Mouse (Mus musculus): ENCODE results near the gene Mospd3. TPM values are rescaled to one million over a fixed set of nuclear protein-coding genes. Genes with fewer than 3 reads are reported as not detected.
A peak's percentile ranks its signal among the peaks of the same experiment; 100 is the strongest.

Mospd3 gene
- total RNA-seq, 1 experiment, result 12.9 TPM

DNA sequence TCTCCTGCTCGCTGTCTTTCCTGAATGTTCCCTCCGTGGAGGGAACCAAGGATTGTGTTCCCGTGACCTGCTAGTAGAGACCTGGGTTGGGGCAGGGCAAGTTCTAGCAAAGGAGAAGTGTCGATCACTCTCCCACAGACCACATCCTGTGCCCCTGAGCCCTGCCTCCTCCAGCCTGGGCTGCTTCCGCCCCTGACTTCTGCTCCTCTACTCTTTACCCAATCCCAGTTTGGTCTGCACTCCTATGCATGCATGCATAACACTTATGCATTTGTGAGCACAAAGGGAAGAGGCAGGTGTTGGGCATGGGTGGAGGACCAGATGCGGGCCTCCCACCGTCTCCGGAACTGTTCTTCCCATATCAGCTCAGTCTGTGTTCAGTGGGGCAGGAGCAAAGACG, 30.3 kb upstream of the Mospd3 start:
- TF ChIP-seq HCFC1 (IDR thresholded peaks at IDR 0.05; ENCODE audit: borderline replicate concordance, insufficient read depth, low read length) (no peak), CHD2 (IDR thresholded peaks at IDR 0.05; ENCODE audit: low read depth, low read length) (no peak), ZC3H11A (IDR thresholded peaks at IDR 0.05; ENCODE audit: borderline replicate concordance, low read depth, low read length) (no peak), MAFK (IDR thresholded peaks at IDR 0.05; ENCODE audit: insufficient read depth, low read depth, low read length) (no peak), ZNF384 (IDR thresholded peaks at IDR 0.05; ENCODE audit: low read depth, low read length) (no peak)
- in situ Hi-C loops (cut with MboI; ENCODE audit: low sequenced_read_pairs in 2 of 2, unreplicated experiment in 2 of 2), result no loop called here
- H3K9ac ChIP-seq (ENCODE audit: insufficient read depth, low read depth, low read length, poor library complexity, severe bottlenecking), result peak overlapping the region; percentile 95
- no peaks in the 10 kb centered on the region for H3K9me3 ChIP-seq (ENCODE audit: control insufficient read depth, insufficient read depth, low read depth, low read length)
- peaks cover 17% of the 10 kb centered on the region for H3K36me3 ChIP-seq (ENCODE audit: control insufficient read depth, insufficient read depth, low read length, poor library complexity, severe bottlenecking)
- peak overlapping the region; percentile 97 to 99 for H3K4me3 ChIP-seq (ENCODE audit: insufficient read depth in 1 of 2, low read depth in 1 of 2, low read length in 2 of 2, poor library complexity in 1 of 2, severe bottlenecking in 1 of 2)
- H3K27ac ChIP-seq (ENCODE audit: insufficient read depth, low read depth, low read length, poor library complexity, severe bottlenecking), result peak overlapping the region; percentile 95
- no peak for DNase-seq (ENCODE audit: low read depth, low spot score)
- H3K4me1 ChIP-seq (ENCODE audit: control insufficient read depth in 2 of 2, insufficient read depth in 2 of 2, low read length in 2 of 2, poor library complexity in 1 of 2), result peaks cover 2 to 23% of the 10 kb centered on the region in 2 experiments; a peak in 2 of 4 replicates

DNA sequence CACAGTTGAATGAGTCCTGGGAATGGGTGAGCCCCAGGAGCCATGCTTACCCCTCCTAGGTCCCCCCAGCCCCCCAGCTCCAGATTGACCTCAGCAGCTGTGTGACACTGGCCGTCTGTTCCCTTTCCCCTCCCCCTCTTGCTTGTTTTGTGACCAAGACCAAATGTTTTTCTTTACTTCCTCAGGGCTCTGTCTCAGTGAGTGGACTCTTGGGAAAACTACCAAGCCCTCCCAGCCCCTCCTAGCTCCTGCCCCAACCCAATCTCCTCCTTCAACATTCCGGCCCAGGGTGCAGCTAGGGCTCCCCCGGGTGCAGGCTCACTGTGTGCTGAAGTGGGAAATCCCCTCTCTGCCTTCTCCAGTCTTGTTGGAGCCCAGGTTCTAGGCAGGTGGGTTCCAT, 29.7 kb upstream of the Mospd3 start:
- in situ Hi-C loops (cut with MboI; ENCODE audit: low sequenced_read_pairs in 2 of 2, unreplicated experiment in 2 of 2), result no loop called here
- no peak for DNase-seq (ENCODE audit: low read depth, low spot score)
- Histone ChIP-seq H3K4me1 (ENCODE audit: control insufficient read depth in 2 of 2, insufficient read depth in 2 of 2, low read length in 2 of 2, poor library complexity in 1 of 2) (peaks cover 2 to 24% of the 10 kb centered on the region in 2 experiments; a peak in 2 of 4 replicates), H3K4me3 (ENCODE audit: insufficient read depth in 1 of 2, low read depth in 1 of 2, low read length in 2 of 2, poor library complexity in 1 of 2, severe bottlenecking in 1 of 2) (peak overlapping the region; percentile 97 to 99), H3K27ac (ENCODE audit: insufficient read depth, low read depth, low read length, poor library complexity, severe bottlenecking) (peak overlapping the region; percentile 95), H3K36me3 (ENCODE audit: control insufficient read depth, insufficient read depth, low read length, poor library complexity, severe bottlenecking) (peaks cover 12% of the 10 kb centered on the region), H3K9ac (ENCODE audit: insufficient read depth, low read depth, low read length, poor library complexity, severe bottlenecking) (peak overlapping the region; percentile 95), H3K9me3 (ENCODE audit: control insufficient read depth, insufficient read depth, low read depth, low read length) (no peaks in the 10 kb centered on the region)
- TF ChIP-seq ZC3H11A (IDR thresholded peaks at IDR 0.05; ENCODE audit: borderline replicate concordance, low read depth, low read length) (no peak), CHD2 (IDR thresholded peaks at IDR 0.05; ENCODE audit: low read depth, low read length) (no peak), HCFC1 (IDR thresholded peaks at IDR 0.05; ENCODE audit: borderline replicate concordance, insufficient read depth, low read length) (no peak; the same call in 1 of the 2 replicates), MAFK (IDR thresholded peaks at IDR 0.05; ENCODE audit: insufficient read depth, low read depth, low read length) (no peak), ZNF384 (IDR thresholded peaks at IDR 0.05; ENCODE audit: low read depth, low read length) (no peak)

DNA sequence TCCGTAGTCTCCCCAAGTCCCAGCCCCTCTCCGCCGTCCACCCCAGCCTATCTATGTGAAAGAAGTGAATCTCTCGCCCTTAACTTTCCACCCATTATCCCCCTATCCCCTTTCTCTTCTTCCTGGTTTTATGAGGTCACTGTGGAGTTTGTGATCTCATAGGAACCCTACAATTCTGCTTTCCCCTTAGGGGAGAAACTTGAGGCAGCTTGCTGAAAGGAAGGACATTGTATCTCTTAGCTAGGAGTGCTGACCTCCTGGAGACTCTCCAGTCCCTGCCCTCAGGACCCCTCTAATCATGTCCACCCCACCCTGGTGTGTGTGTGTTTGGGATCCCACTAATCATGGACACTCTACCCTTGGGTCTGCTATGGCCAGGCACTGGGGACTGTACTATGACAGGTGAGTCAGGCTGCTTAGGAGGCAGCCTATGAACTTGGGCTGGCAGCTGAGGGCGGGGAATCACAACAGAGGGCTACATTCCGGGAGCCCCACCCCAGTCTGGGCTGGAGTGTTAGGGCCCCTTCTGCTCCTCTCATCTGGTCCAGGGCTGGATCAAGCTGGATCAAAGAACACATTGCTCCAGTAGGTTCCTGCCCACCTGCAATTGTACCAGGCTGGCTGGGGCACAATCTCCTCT, 29.2 kb upstream of the Mospd3 start:
- peak overlapping the region; percentile 95 for H3K27ac ChIP-seq (ENCODE audit: insufficient read depth, low read depth, low read length, poor library complexity, severe bottlenecking)
- no peak for TF ChIP-seq ZNF384 (IDR thresholded peaks at IDR 0.05; ENCODE audit: low read depth, low read length)
- no peak for TF ChIP-seq HCFC1 (IDR thresholded peaks at IDR 0.05; ENCODE audit: borderline replicate concordance, insufficient read depth, low read length)
- TF ChIP-seq MAFK (IDR thresholded peaks at IDR 0.05; ENCODE audit: insufficient read depth, low read depth, low read length), result no peak
- no peak for TF ChIP-seq ZC3H11A (IDR thresholded peaks at IDR 0.05; ENCODE audit: borderline replicate concordance, low read depth, low read length)
- no peak for TF ChIP-seq CHD2 (IDR thresholded peaks at IDR 0.05; ENCODE audit: low read depth, low read length)
- peaks cover 7% of the 10 kb centered on the region for H3K36me3 ChIP-seq (ENCODE audit: control insufficient read depth, insufficient read depth, low read length, poor library complexity, severe bottlenecking)
- H3K4me1 ChIP-seq (ENCODE audit: control insufficient read depth in 2 of 2, insufficient read depth in 2 of 2, low read length in 2 of 2, poor library complexity in 1 of 2), result peaks cover 2 to 24% of the 10 kb centered on the region in 2 experiments; a peak in 2 of 4 replicates
- in situ Hi-C loops (cut with MboI; ENCODE audit: low sequenced_read_pairs in 2 of 2, unreplicated experiment in 2 of 2), result no loop called here
- no peak for DNase-seq (ENCODE audit: low read depth, low spot score)
- peak overlapping the region; percentile 97 to 99 for H3K4me3 ChIP-seq (ENCODE audit: insufficient read depth in 1 of 2, low read depth in 1 of 2, low read length in 2 of 2, poor library complexity in 1 of 2, severe bottlenecking in 1 of 2)
- no peaks in the 10 kb centered on the region for H3K9me3 ChIP-seq (ENCODE audit: control insufficient read depth, insufficient read depth, low read depth, low read length)
- H3K9ac ChIP-seq (ENCODE audit: insufficient read depth, low read depth, low read length, poor library complexity, severe bottlenecking), result peak overlapping the region; percentile 95

DNA sequence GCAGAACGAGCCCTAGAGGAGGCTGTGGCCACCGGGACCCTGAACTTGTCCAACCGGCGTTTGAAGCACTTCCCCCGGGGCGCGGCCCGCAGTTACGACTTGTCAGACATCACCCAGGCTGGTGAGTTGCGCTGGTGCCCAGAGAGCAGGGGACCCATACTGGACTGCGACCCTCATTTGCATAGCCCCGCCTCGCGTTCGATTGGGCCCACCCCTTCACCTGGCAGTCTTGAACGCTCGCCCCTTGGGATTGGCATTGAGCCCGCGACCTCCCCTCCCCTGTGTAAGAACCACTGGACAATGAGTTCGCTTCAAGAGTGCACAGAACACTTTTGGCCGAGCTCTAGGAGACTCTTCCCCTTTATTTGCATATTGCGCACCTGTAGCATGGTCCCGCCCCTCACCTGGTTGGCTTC, 28.5 kb upstream of the Mospd3 start:
- Histone ChIP-seq H3K9me3 (ENCODE audit: control insufficient read depth, insufficient read depth, low read depth, low read length) (no peaks in the 10 kb centered on the region), H3K9ac (ENCODE audit: insufficient read depth, low read depth, low read length, poor library complexity, severe bottlenecking) (peak overlapping the region; percentile 95), H3K4me1 (ENCODE audit: control insufficient read depth in 2 of 2, insufficient read depth in 2 of 2, low read length in 2 of 2, poor library complexity in 1 of 2) (peaks cover under 1 to 29% of the 10 kb centered on the region in 2 experiments; a peak in 2 of 4 replicates), H3K36me3 (ENCODE audit: control insufficient read depth, insufficient read depth, low read length, poor library complexity, severe bottlenecking) (peaks cover 7% of the 10 kb centered on the region), H3K27ac (ENCODE audit: insufficient read depth, low read depth, low read length, poor library complexity, severe bottlenecking) (peak overlapping the region; percentile 95), H3K4me3 (ENCODE audit: insufficient read depth in 1 of 2, low read depth in 1 of 2, low read length in 2 of 2, poor library complexity in 1 of 2, severe bottlenecking in 1 of 2) (peak overlapping the region; percentile 97 to 99)
- TF ChIP-seq HCFC1 (IDR thresholded peaks at IDR 0.05; ENCODE audit: borderline replicate concordance, insufficient read depth, low read length), result peak; percentile 9; the same call in 1 of the 2 replicates
- TF ChIP-seq ZC3H11A (IDR thresholded peaks at IDR 0.05; ENCODE audit: borderline replicate concordance, low read depth, low read length), result no peak
- in situ Hi-C loops (cut with MboI; ENCODE audit: low sequenced_read_pairs in 2 of 2, unreplicated experiment in 2 of 2), result no loop called here
- DNase-seq (ENCODE audit: low read depth, low spot score), result no peak

Data from ES-E14 (cell line).